Mouse (Mus musculus): ENCODE measurements at regions not wholly inside any gene's neighbourhood (a gene's known extent, or its start where the extent isn't known, plus 50 kb on each side); places are given as distances from the start of the nearest gene placed in this dataset.

- no peak for TF ChIP-seq POLR2A (IDR thresholded peaks at IDR 0.05; ENCODE audit: control insufficient read depth, low read depth, low read length)
- TF ChIP-seq CTCF (IDR thresholded peaks at IDR 0.05; ENCODE audit: control insufficient read depth, insufficient read depth, insufficient replicate concordance, low read depth, low read length) = no peak
Observed at GRCm38 (mm10) chr14:104027900-104028285, 183.7 kb upstream of the Ednrb start.
